Mouse (Mus musculus) ovary, adult 2 months (tissue): ENCODE data around the gene Recql. TPM values are rescaled to one million over a fixed set of nuclear protein-coding genes. Genes with fewer than 3 reads are reported as not detected.

ENCODE experiments used
- polyA plus RNA-seq: library from polyadenylated mRNA; depleted of rRNA; stranded (reverse); fragments of >200 nt; gene quantifications from 2 replicates; pipeline ENCODE4 v1.2.3, GENCODE M21; 2012; rRNA removed

Recql gene
- polyA plus RNA-seq = 2.9 and 3.5 TPM in 2 replicates

DNA sequence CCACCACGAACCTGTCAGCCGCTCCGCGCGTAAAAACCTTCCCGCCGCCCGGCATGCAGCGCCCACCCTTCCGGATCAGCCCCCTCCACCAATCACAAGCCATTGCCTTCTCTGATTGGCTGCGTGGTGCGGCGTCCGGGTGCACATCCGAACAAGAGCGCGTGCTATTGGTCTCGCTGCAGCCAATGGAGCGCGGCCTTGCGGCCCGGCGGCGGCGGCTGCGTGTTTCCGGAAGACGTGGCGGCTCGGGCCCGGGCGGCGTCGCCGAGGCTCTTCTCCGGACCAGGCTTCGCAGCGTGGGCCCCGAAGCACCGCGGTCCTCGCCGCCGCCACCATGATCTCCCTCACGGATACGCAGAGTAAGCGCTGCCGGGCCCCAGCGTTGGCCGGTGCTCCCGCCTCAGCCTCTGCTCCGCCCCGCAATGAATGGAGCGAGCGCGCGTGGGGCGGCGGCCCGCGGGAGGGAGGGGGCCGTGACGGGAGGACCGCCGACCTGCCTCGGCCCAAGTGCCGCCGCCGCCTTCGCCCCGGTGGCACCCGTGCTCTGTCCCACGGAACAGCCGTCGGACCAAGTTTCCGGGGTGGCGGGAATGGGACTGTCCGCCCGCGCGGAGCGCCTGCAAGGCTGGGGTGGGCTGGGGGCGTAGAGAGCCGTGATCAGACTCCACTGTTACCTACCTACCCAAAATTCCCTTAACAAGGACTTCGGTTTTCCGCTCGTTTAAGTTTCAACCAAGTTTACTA, at the start of gene Recql, which contains the start of gene Golt1b:
Recql (minus strand) TSS at position 77 of the 744 bp plus-strand sequence.
Golt1b (plus strand) TSS at position 211 of the 744 bp plus-strand sequence.

DNA sequence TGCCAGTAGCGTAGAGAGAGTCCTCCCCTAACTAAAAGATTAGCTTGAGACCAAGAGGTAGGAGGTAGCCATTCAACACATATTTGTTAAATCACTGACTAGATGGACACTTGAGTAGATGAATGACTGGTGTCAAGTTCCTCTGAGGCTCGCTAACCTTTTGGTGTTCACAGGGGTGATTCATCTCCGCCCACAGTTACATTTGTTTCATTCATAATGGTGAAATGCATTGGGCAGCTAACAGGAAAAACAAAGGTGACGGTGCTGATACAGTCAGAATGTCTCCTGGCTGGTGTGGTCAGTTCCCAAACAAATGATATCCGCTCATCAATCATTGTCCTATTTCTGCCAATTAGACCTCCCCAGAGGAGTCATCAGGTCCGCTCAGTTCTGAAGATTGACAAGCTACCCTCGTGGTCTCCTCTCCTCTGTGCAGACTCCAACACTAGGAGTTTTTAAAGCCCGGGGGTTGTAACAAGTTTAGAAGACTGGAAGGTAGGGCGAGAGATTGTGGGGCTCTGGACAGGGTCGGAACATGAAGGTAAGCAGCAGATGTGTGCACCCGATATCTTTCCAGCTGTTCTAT, 26.1 kb upstream of the Recql start, which contains the start of gene Spx:
Spx (plus strand) TSS at position 536 of the 586 bp plus-strand sequence.

DNA sequence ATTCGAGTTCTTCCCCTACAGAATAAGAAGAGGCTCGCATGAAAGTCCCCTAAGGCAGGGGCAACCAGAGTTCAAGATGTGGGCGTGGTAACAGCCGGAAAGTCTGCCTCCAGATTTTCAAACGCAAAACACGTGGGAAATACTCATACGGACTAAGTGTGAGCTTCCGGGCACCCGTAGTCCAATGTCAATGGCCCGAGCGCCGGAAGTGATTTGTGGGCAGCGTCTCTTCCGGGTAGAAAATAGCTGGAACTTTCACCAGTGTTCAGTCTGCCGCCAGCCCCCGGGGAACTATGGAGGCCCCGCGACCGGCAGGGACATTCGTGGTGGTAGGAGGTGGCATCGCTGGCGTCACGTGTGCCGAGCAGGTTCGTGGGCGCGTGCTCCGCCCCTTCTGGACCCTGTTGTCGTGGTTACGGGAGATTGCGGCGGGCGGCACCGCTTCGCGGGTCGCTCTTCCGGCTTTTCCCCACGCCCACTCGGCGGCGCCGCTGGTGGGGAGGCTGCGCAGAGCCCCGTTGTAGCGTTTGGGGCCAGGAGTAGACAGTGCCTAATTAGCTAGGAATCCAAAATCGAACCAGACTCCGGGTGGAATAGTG, 41.3 kb downstream of the Recql start, which contains the start of gene Pyroxd1:
Pyroxd1 (plus strand) TSS at position 215 of the 599 bp plus-strand sequence.

DNA sequence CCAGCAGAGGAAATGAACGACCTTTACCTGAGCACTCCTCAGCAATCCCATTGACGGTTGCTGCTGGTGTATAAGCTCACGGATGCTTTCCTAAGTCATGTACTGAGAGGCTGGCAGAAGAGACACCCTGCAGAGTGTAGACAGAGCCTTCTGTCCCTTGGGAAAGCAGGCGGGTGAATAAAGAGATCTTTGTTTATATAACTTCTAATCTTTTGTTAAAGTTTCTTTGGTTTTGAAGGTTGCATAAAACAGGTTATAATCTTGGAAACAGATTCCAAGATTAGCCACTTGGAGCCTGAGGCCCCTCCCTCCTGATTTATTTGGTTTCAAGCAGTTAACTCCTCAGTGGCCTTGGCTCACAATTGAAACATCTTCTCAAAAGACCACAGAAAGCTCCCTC, 64.0 kb downstream of the Recql start, which contains the start of gene Slco1a5:
Slco1a5 (minus strand) TSS at position 101 of the 400 bp plus-strand sequence.

Other genes with a start within 250 kb of the Recql start
- gene Slco1a6, start 178.6 kb downstream of the Recql start, polyA plus RNA-seq = not detected in 2 replicates
- gene Iapp, start 88.7 kb downstream of the Recql start, polyA plus RNA-seq = not detected in 2 replicates
- 0.07 TPM in 1 of 2 replicates, not detected in the other for gene Slco1a5, start 64.1 kb downstream of the Recql start, polyA plus RNA-seq
- gene Pyroxd1, start 41.4 kb downstream of the Recql start, polyA plus RNA-seq = 3.9 and 4.9 TPM in 2 replicates
- 4.3 and 6.6 TPM in 2 replicates for gene Golt1b, start 134 bp upstream of the Recql start, polyA plus RNA-seq
- 0.10 and 0.21 TPM in 2 replicates for gene Spx, start 26.4 kb upstream of the Recql start, polyA plus RNA-seq
- 0.33 and 0.42 TPM in 2 replicates for gene Gys2, start 86.0 kb upstream of the Recql start, polyA plus RNA-seq
- gene Ldhb, start 120.9 kb upstream of the Recql start, polyA plus RNA-seq = 363 and 401 TPM in 2 replicates
- gene Kcnj8, start 184.5 kb upstream of the Recql start, polyA plus RNA-seq = 22.7 and 24.4 TPM in 2 replicates